In the genomic region with DNA sequence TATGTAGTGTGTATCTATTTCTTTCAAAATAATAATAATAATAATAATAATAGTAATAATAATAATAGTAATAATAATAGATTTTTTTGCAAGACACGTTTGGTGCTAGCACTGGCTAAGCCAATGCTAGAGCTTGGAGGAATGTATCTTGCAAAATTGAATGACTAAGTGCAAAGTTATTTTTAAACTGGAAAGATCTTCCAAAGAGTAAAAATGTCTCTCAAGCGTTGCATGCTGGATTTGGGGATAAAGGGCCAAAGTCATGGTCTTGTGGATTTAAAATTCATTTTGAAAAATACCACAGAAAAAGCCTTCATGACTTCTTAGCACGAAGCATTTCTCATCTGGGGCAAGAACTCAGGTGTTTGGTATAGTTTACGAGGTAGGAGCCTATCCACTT, we compare ENCODE assay signal across 14 mouse cellular contexts.
"Had no signal": no experiment of that assay in that cellular context is flagged by ENCODE, and none has a peak within 500 bp of the region (broad histone marks: within the 10 kb centered on the region; RNA-seq: fewer than 3 reads in every experiment).

No protein-coding gene starts in this region.

- H3K27me3 ChIP-seq: midbrain, embryonic 12.5 days; midbrain, embryonic 15.5 days; neural tube, embryonic 12.5 days; stomach, embryonic 15.5 days had no signal

- DNase-seq: lung, adult 18-20 months; lung, embryonic 14.5 days; lung, postnatal 10 days; lung, postnatal 4 days; right cerebral cortex, postnatal 14 days; thymus, adult 2 months; thymus, postnatal 14 days; thymus, postnatal 36 days had no signal

- H3K4me2 ChIP-seq: lung, embryonic 14.5 days; midbrain, embryonic 12.5 days; midbrain, embryonic 15.5 days; neural tube, embryonic 12.5 days; stomach, embryonic 15.5 days had no signal

- ATAC-seq: midbrain, embryonic 15.5 days had no signal

- H3K9ac ChIP-seq: lung, embryonic 14.5 days; midbrain, embryonic 12.5 days; midbrain, embryonic 15.5 days; neural tube, embryonic 12.5 days; stomach, embryonic 15.5 days had no signal

- H3K36me3 ChIP-seq: midbrain, embryonic 10.5 days; midbrain, embryonic 12.5 days; midbrain, embryonic 15.5 days; neural tube, embryonic 12.5 days; stomach, embryonic 15.5 days had no signal

- H3K4me3 ChIP-seq: midbrain, embryonic 10.5 days; midbrain, embryonic 12.5 days; midbrain, embryonic 15.5 days; neural tube, embryonic 12.5 days; stomach, embryonic 15.5 days had no signal

- H3K4me1 ChIP-seq: midbrain, embryonic 10.5 days; midbrain, embryonic 12.5 days; midbrain, embryonic 15.5 days; neural tube, embryonic 12.5 days; stomach, embryonic 15.5 days had no signal

- H3K9me3 ChIP-seq: midbrain, embryonic 10.5 days; midbrain, embryonic 12.5 days; midbrain, embryonic 15.5 days; neural tube, embryonic 12.5 days; stomach, embryonic 15.5 days had no signal

- H3K27ac ChIP-seq: midbrain, embryonic 10.5 days; midbrain, embryonic 12.5 days; midbrain, embryonic 15.5 days; neural tube, embryonic 12.5 days; stomach, embryonic 15.5 days; stomach, postnatal 0 days had no signal
